Mouse (Mus musculus) kidney, adult 18-20 months (tissue): ENCODE data around the gene Hes1.
"Not testable (repeated sequence)": the region's sequence is repeated elsewhere in the genome, so short reads cannot be mapped to it uniquely, and the experiment has no call there.

Source experiments
- DNase-seq: peaks from one replicate; pipeline ENCODE4 v3.0.0; 2021

Hes1 gene

DNA sequence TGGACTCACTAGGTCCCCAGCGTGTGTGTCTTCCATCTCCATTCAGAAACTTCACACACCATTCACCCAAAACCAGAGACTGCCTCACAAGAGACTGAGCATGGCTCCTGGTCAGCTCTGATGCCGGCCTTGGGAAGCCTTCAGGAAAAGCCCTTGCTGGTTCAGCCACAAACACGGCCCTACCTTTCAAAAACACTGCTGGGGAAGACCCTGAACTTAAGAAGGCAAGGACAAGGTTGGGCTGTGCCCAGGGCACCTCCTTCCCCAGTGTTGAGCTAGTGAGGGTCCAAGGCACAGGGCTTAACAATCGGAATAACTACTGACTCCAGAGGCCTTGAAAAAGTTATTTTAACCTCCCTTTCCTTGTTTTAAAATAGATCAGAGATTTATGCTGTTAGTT is 17.3 kb downstream of the Hes1 start:
- DNase-seq = no peak

DNA sequence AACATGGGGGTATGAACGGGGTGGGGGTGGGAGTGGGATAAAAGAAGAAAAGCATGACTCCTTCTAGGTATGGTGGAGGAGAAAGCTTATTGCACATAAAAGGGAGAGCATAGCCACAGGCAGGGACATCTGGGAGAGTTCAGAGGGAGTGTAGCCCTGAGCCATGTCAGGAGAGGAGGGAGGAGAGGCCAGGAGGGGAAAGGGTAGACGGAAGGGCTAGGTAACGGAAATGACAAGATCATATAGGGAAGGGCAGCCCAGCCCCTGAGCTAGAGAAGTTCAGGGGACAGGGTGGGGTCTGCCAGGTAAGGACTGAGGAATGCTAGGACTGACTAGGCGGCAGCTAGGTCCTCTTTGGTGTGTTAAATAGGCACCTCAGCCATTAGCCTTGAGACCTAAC is 17.8 kb downstream of the Hes1 start:
- DNase-seq = no peak

GRCm38 (mm10) chr16:30082965-30083364 is 18.8 kb downstream of the Hes1 start:
- no peak for DNase-seq

DNA sequence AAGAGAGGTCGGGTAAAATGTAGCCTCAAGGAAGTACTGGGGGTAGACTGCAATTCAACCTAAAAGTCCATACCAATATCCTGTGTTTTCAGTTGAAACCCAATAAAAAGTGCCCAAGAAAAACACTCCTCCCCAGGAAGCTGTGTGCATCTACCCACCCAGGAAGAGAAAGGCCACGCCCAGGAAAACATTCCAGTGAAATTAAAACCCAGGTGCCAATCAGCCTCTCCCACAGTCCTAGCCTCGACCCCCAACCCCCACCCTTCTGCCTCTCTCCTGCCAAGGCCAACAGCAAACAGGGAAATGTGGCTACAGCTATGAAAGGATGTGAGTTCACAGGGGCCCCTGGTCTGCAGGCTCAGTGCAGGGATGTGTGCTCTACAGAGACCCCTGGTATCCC is 19.4 kb downstream of the Hes1 start:
- DNase-seq = no peak

DNA sequence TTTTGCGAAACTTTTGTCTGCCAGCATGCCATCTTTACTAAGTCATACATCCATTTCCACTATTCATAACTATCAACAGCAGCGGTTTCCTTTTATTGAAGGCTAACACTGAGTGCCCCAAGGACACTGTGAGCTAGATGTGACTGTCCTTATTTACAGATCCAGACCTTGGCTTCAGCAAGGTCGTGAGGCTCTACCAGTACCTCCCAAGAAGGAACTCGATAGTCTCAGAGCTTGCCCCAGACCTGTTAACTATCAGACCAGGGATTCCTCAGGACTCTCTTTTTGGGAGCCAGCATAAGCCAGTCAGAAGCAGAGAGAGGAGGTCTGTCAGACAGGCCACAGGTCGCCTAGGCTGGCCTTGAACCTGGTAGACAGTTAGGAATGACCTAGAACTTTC is 24.5 kb downstream of the Hes1 start:
- DNase-seq = no peak

- no peak for DNase-seq
Observed at GRCm38 (mm10) chr16:30090200-30090865, 26.1 kb downstream of the Hes1 start.

- DNase-seq = no peak
Observed at GRCm38 (mm10) chr16:30096050-30096449, 31.9 kb downstream of the Hes1 start.

DNA sequence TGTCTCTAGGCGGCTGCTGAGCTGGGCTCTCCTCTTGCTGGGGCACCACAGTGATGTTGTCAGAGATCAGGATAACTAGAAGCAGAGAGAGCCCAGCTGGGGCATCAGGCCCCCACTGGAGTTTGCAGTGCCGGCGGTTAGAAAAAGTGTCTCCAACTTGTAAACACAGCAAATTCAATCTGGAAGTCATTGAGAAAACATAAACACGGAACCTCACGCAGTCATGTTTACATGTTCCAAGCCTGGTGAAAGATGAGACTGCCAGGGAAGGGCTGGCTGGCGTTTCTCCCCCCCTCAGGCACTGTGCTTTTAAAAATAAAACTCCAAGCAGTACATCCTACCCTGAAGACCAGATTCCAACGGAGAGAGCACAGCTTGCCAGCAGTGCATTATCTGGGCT is 32.3 kb downstream of the Hes1 start:
- DNase-seq = no peak

DNA sequence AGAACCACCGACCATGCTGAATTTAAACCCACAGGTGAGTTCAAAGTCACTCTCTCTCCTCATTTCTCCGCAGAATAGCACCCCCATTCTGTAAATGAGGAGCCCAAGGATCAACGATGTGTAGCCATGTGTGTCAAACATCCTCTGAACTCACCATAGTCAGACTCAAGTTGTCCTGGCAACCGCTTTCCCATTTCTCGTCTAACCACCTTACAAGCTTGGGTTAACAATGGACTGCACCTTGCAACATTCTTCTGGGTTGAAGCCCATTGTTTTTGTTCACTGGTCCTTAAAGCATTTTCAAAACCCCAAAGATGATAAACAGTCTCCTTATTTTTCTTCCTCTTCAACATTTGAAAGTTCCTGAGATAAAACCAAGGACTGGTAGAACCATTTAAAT is 34.9 kb downstream of the Hes1 start:
- no peak for DNase-seq

GRCm38 (mm10) chr16:30102149-30102915 is 38.1 kb downstream of the Hes1 start:
- no peak for DNase-seq

GRCm38 (mm10) chr16:30102982-30103381 is 38.8 kb downstream of the Hes1 start:
- DNase-seq = no peak

- DNase-seq = no peak
Observed at GRCm38 (mm10) chr16:30103495-30103894, 39.3 kb downstream of the Hes1 start.

DNA sequence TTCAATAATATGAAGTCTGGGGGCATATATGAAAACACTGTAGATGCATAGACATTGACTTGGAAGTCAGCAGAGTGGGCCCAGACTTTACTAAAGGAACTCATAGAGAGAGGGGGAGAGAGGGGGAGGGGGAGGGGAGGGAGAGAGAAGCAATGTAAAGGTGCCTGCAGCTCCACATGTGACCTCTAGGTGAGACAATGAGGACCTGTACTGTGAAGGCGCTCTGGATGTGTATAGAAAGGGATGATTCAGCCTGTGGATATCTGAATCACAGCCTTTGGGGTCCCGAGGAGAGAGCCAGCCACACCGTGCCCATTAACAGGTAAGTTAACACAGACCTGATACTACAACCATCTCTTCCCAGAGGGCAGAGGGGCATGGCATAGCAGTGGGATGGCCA is 40.2 kb downstream of the Hes1 start:
- no peak for DNase-seq

GRCm38 (mm10) chr16:30105476-30105875 is 41.3 kb downstream of the Hes1 start:
- no peak for DNase-seq

DNA sequence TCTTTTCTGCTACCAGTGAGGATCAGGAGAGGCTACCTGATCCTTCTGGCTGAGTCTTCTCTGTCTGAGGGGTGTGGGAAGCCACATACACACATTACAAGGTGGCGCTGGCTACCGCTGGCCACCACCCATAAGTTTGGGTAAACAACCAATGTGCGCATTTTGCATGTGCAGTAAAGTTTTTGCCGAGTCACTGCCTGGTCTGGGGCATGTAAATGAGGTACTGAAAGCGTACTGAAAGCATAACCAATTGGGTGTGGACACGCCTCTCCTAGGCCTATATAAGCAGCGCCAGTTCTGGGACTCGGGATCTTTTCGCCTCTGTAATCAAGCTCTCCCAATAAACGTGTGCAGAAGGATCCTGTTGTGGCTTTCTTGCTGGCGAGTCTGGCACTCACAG is 44.0 kb downstream of the Hes1 start:
- DNase-seq = not testable (repeated sequence)

DNA sequence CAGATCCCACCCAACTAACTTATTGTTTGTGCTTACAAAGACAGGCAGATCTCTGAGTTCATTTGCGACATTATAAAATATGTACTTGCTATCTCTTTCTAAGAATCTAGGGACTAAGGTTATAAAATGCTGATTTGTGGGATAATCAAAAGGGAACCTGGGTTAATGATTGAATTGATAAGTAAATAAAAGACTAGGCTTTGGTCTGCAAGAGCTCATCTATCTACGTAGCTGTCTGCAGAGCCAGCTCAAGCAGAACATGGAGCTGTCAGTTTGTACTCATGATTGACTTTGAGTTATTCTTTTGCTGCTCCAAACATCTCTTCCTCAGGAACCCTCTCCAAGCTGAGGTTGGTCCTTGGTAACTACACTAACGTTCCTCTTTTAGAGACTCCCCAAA is 46.3 kb downstream of the Hes1 start:
- no peak for DNase-seq

- DNase-seq = no peak
Observed at GRCm38 (mm10) chr16:30111069-30111468, 46.9 kb downstream of the Hes1 start.

DNA sequence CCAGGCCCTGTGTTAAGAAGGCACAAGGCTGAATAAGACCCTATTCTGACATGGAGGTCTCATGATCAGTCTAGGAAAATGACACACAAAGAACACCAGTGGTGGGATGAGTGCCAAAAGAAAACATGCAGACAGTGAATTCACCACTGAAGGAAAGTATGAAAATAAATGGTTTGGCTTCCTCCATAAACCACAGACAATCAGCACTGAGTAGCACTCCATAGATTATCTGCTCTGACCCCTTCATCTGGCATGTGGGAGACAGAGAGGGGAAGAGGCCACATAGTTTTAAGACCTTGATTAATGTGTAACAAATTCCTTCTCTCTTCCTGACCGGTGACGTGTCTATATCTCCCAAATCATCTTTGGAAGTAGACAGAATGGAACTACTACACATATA is 47.4 kb downstream of the Hes1 start:
- no peak for DNase-seq

DNA sequence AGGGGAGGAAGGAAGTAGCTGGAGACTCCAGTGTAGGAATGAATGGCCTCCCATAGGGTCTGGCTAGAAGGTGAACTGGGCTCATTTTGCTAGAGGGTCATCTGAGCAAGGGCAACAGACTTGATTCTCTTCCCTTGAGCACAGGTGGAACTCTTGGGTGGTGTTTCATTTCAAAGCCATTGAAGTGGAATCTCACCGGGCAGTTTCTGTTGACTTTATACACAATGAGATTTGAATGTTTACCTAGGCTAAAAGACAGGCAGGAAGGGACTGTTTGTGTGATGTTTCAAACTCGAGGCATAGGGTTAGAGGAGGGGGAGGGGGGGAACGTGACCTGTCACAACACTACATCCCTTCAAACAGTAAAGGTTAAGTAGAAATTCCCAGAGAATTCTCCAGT is 49.0 kb downstream of the Hes1 start:
- DNase-seq = no peak

- no peak for DNase-seq
Observed at GRCm38 (mm10) chr16:30113800-30114199, 49.6 kb downstream of the Hes1 start.

DNA sequence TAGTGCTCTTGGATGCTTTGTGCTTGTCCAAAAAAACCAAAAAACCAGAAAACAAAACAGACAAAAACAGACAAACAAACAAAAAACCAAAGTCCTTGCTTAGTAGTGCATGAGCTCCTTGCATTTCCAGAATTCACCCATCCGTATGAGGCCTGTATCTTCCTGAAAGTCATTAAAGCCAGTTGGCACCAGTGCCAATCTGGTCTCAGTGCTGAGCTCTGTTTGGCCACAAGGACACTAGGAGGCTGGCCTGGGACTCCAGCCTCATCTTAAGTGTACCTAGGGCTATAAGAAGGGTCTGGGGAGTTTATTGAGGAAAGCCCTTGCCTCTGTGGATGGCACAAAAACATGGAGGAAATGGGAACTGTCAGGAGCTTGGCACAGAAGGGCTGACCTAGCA is 50.3 kb downstream of the Hes1 start:
- peak; percentile 43 for DNase-seq
